Mouse (Mus musculus) MEL (cell line): ENCODE measurements at regions not wholly inside any gene's neighbourhood (a gene's known extent, or its start where the extent isn't known, plus 50 kb on each side); places are given as distances from the start of the nearest gene placed in this dataset.

Source experiments
- DNase-seq: peaks from one replicate; pipeline ENCODE4 v3.0.0; 2011; ENCODE audit warnings: low read depth, low spot score
- H3K27ac ChIP-seq: 2 replicates; pipeline ENCODE4 v1.5.1; 2012; ENCODE audit warnings: low read depth, mild to moderate bottlenecking, control low read depth, low read length, moderate library complexity; ENCODE audit not compliant: control insufficient read depth
- H3K27me3 ChIP-seq, 2 experiments: fragments of 150-350 bp in 1 of 2; sonication (generic) in 1 of 2; 2 replicates each; pipeline ENCODE4 v1.6.1; 2012; ENCODE audit warnings: low read length in 2 of 2, mild to moderate bottlenecking in 2 of 2, improper control_type of control experiment in 1 of 2, moderate library complexity in 1 of 2; ENCODE audit not compliant: insufficient read depth in 2 of 2, control insufficient read depth in 1 of 2
- H3K36me3 ChIP-seq, 2 experiments: 2 replicates each; pipeline ENCODE4 v1.6.1; 2012 to 2014; ENCODE audit warnings: low read length in 2 of 2, improper control_type of control experiment in 1 of 2, inconsistent platforms in 1 of 2, mild to moderate bottlenecking in 1 of 2; ENCODE audit not compliant: insufficient read depth in 2 of 2, control insufficient read depth in 1 of 2
- H3K4me1 ChIP-seq, 2 experiments: fragments of 150-350 bp in 1 of 2; sonication (generic) in 1 of 2; 2 replicates each; pipeline ENCODE4 v1.6.1; 2012; ENCODE audit warnings: low read length in 2 of 2, improper control_type of control experiment in 1 of 2, mild to moderate bottlenecking in 1 of 2; ENCODE audit not compliant: insufficient read depth in 2 of 2, control insufficient read depth in 1 of 2
- H3K4me3 ChIP-seq, 2 experiments: fragments of 150-350 bp in 1 of 2; sonication (generic) in 1 of 2; 2 replicates each; pipeline ENCODE4 v1.5.1; 2012; ENCODE audit warnings: low read depth in 2 of 2, low read length in 2 of 2, mild to moderate bottlenecking in 2 of 2, moderate library complexity in 2 of 2, control low read depth in 1 of 2, improper control_type of control experiment in 1 of 2; ENCODE audit not compliant: control insufficient read depth in 1 of 2, insufficient read depth in 1 of 2
- H3K79me2 ChIP-seq: 2 replicates; pipeline ENCODE4 v1.6.1; 2012; ENCODE audit warnings: mild to moderate bottlenecking, low read length, moderate library complexity; ENCODE audit not compliant: control insufficient read depth, poor library complexity, insufficient read depth
- H3K9ac ChIP-seq: 2 replicates; pipeline ENCODE4 v1.6.1; 2012; ENCODE audit warnings: low read depth, mild to moderate bottlenecking, control low read depth, low read length, moderate library complexity; ENCODE audit not compliant: control insufficient read depth, poor library complexity, severe bottlenecking
- H3K9me3 ChIP-seq: fragments of 150-350 bp; sonication (generic); replicated peaks from 2 replicates; pipeline ENCODE4 v1.6.1; 2012; ENCODE audit warnings: mild to moderate bottlenecking, low read length, improper control_type of control experiment, moderate library complexity; ENCODE audit not compliant: insufficient read depth
- BHLHE40 ChIP-seq: IDR thresholded peaks from 2 replicates; pipeline ENCODE4 v1.6.1; 2012; ENCODE audit warnings: low read depth, mild to moderate bottlenecking, inconsistent platforms, low read length, improper control_type of control experiment, borderline replicate concordance
- CHD1 ChIP-seq: IDR thresholded peaks from 2 replicates; pipeline ENCODE4 v1.6.1; 2012; ENCODE audit warnings: low read depth, mild to moderate bottlenecking, inconsistent platforms, low read length, improper control_type of control experiment
- GABPA ChIP-seq: IDR thresholded peaks from 2 replicates; pipeline ENCODE4 v1.6.1; 2012; ENCODE audit warnings: low read depth, mild to moderate bottlenecking, inconsistent platforms, low read length, improper control_type of control experiment, moderate library complexity
- GATA1 ChIP-seq: IDR thresholded peaks from 2 replicates; pipeline ENCODE4 v1.6.1; 2011; ENCODE audit warnings: low read depth, low read length, improper control_type of control experiment
- MAZ ChIP-seq: IDR thresholded peaks from 2 replicates; pipeline ENCODE4 v1.6.1; 2012; ENCODE audit warnings: low read depth, mild to moderate bottlenecking, inconsistent platforms, low read length, improper control_type of control experiment
- MEF2A ChIP-seq: IDR thresholded peaks from 2 replicates; pipeline ENCODE4 v1.6.1; 2014; ENCODE audit warnings: low read depth, mild to moderate bottlenecking, inconsistent platforms, low read length, improper control_type of control experiment; ENCODE audit not compliant: poor library complexity, insufficient replicate concordance, severe bottlenecking; ENCODE audit errors: extremely low read depth
- MXI1 ChIP-seq: IDR thresholded peaks from 2 replicates; pipeline ENCODE4 v1.6.1; 2011; ENCODE audit warnings: mild to moderate bottlenecking, low read depth, low read length, improper control_type of control experiment
- MYB ChIP-seq: IDR thresholded peaks from 2 replicates; pipeline ENCODE4 v1.6.1; 2011; ENCODE audit warnings: mild to moderate bottlenecking, low read depth, low read length, improper control_type of control experiment
- MYC ChIP-seq: IDR thresholded peaks from 2 replicates; pipeline ENCODE4 v1.6.1; 2011; ENCODE audit warnings: low read depth, mild to moderate bottlenecking, low read length, improper control_type of control experiment, moderate library complexity
- NELFE ChIP-seq: IDR thresholded peaks from 2 replicates; pipeline ENCODE4 v1.6.1; 2011; ENCODE audit warnings: low read depth, low read length, improper control_type of control experiment
- POLR2AphosphoS2 ChIP-seq: IDR thresholded peaks from 2 replicates; pipeline ENCODE4 v1.6.1; 2011; ENCODE audit warnings: low read length, improper control_type of control experiment
- RAD21 ChIP-seq: IDR thresholded peaks from 2 replicates; pipeline ENCODE4 v1.6.1; 2011; ENCODE audit warnings: mild to moderate bottlenecking, low read depth, low read length, improper control_type of control experiment
- RCOR1 ChIP-seq: IDR thresholded peaks from 2 replicates; pipeline ENCODE4 v1.6.1; 2012; ENCODE audit warnings: low read depth, mild to moderate bottlenecking, inconsistent platforms, low read length, improper control_type of control experiment
- TAL1 ChIP-seq: IDR thresholded peaks from 2 replicates; pipeline ENCODE4 v1.6.1; 2012; ENCODE audit warnings: mild to moderate bottlenecking, inconsistent platforms, low read length, moderate library complexity, mixed read lengths
- TBP ChIP-seq: IDR thresholded peaks from 2 replicates; pipeline ENCODE4 v1.8.0; 2011; ENCODE audit warnings: low read depth, low read length, improper control_type of control experiment
- TCF12 ChIP-seq: IDR thresholded peaks from 2 replicates; pipeline ENCODE4 v1.6.1; 2014; ENCODE audit warnings: low read depth, mild to moderate bottlenecking, inconsistent platforms, low read length, improper control_type of control experiment, moderate library complexity
- UBTF ChIP-seq: IDR thresholded peaks from 2 replicates; pipeline ENCODE4 v1.6.1; 2012; ENCODE audit warnings: low read depth, mild to moderate bottlenecking, inconsistent platforms, low read length, improper control_type of control experiment, moderate library complexity, borderline replicate concordance; ENCODE audit not compliant: insufficient read depth
- USF2 ChIP-seq, 2 experiments: IDR thresholded peaks; 2 replicates each; pipeline ENCODE4 v1.6.1; 2011 to 2012; ENCODE audit warnings: improper control_type of control experiment in 2 of 2, low read length in 2 of 2, borderline replicate concordance in 1 of 2, inconsistent platforms in 1 of 2, low read depth in 1 of 2, mild to moderate bottlenecking in 1 of 2; ENCODE audit not compliant: insufficient read depth in 1 of 2
- ZC3H11A ChIP-seq: IDR thresholded peaks from 2 replicates; pipeline ENCODE4 v1.6.1; 2012; ENCODE audit warnings: low read depth, mild to moderate bottlenecking, inconsistent platforms, low read length, improper control_type of control experiment
- ZKSCAN1 ChIP-seq: IDR thresholded peaks from 2 replicates; pipeline ENCODE4 v1.6.1; 2012; ENCODE audit warnings: low read depth, mild to moderate bottlenecking, inconsistent platforms, low read length, improper control_type of control experiment, moderate library complexity

GRCm38 (mm10) chr16:93238326-93238725 is 365.5 kb downstream of the Setd4 start:
- H3K4me3 ChIP-seq, result no peak overlapping the region
- no peaks in the 10 kb centered on the region; a peak in 2 of 4 replicates for H3K27me3 ChIP-seq
- no peaks in the 10 kb centered on the region for H3K9me3 ChIP-seq
- H3K9ac ChIP-seq, result no peak overlapping the region
- H3K4me1 ChIP-seq, result no peaks in the 10 kb centered on the region
- DNase-seq, result no peak
- no peaks in the 10 kb centered on the region for H3K79me2 ChIP-seq
- no peak overlapping the region for H3K27ac ChIP-seq
- no peaks in the 10 kb centered on the region for H3K36me3 ChIP-seq
- TF ChIP-seq GABPA (no peak), TBP (no peak), TAL1 (no peak), ZKSCAN1 (no peak), POLR2AphosphoS2 (no peak), RCOR1 (no peak), NELFE (no peak), ZC3H11A (no peak), USF2 (IDR thresholded peaks at IDR 0.05; ENCODE audit: borderline replicate concordance in 1 of 2, insufficient read depth in 1 of 2, low read depth in 1 of 2, low read length in 2 of 2) (no peak), GATA1 (no peak), MYC (no peak)

- peaks cover 12% of the 10 kb centered on the region in 2 experiments for H3K4me1 ChIP-seq
- H3K9me3 ChIP-seq, result no peaks in the 10 kb centered on the region
- H3K27me3 ChIP-seq, result no peaks in the 10 kb centered on the region
- H3K4me3 ChIP-seq, result no peak overlapping the region
- H3K36me3 ChIP-seq, result peaks cover 0 to 9% of the 10 kb centered on the region in 2 experiments; a peak in 2 of 4 replicates
- DNase-seq, result no peak
- H3K9ac ChIP-seq, result no peak overlapping the region
- no peak overlapping the region for H3K27ac ChIP-seq
- no peaks in the 10 kb centered on the region for H3K79me2 ChIP-seq
- TF ChIP-seq ZKSCAN1 (no peak), MYB (no peak), GABPA (no peak), CHD1 (no peak), MAZ (no peak), MEF2A (no peak), BHLHE40 (no peak), RAD21 (no peak), TCF12 (no peak), UBTF (no peak), GATA1 (no peak), MXI1 (no peak), NELFE (no peak)
These were observed 378.2 kb downstream of the Setd4 start for GRCm38 (mm10) chr16:93225644-93226043.
